Mouse (Mus musculus) testis, adult 2 months (tissue): ENCODE measurements around the gene Fn1.

ENCODE experiments used
- CTCF ChIP-seq: fragments of 200-500 bp; IDR thresholded peaks from 2 replicates; pipeline ENCODE4 v1.5.1; 2012; ENCODE audit warnings: low read depth, mild to moderate bottlenecking, inconsistent platforms, low read length, moderate library complexity; ENCODE audit not compliant: control insufficient read depth, insufficient read depth, insufficient replicate concordance
- POLR2A ChIP-seq: fragments of 200-500 bp; IDR thresholded peaks from 2 replicates; pipeline ENCODE4 v1.6.1; 2012; ENCODE audit warnings: low read depth, mild to moderate bottlenecking, inconsistent platforms, low read length, moderate library complexity; ENCODE audit not compliant: control insufficient read depth

DNA sequence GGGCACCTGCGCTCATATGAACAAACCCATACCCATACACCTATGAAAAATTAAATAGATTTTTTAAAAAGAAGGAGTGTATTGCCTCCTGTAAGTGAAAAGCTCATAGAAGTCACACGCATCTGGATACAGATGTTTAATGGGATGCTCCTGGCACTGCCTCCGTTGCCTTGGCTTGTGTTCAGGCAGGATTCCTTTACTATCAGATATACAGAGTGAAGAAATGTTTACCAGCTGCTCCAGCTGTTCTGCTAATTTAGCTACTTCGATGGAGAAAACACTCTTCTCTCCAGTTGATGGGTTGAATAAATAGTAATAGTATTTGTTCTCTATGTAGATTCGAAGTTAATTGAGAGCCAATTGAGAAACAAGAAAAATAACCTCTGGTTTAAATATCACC, 33.8 kb upstream of the Fn1 start:
- TF ChIP-seq CTCF (no peak), POLR2A (no peak)
